Mouse (Mus musculus) bone marrow, adult 2 months (tissue): Measurements from ENCODE around the gene Borcs5.

ENCODE experiments used
- CTCF ChIP-seq: fragments of 200-500 bp; IDR thresholded peaks from 2 replicates; pipeline ENCODE4 v1.5.1; 2011; ENCODE audit warnings: low read length, control low read depth; ENCODE audit not compliant: control insufficient read depth, insufficient read depth
- POLR2A ChIP-seq: fragments of 200-500 bp; IDR thresholded peaks from 2 replicates; pipeline ENCODE4 v1.6.1; 2011; ENCODE audit warnings: low read depth, mild to moderate bottlenecking, control low read depth, low read length, borderline replicate concordance; ENCODE audit not compliant: control insufficient read depth

DNA sequence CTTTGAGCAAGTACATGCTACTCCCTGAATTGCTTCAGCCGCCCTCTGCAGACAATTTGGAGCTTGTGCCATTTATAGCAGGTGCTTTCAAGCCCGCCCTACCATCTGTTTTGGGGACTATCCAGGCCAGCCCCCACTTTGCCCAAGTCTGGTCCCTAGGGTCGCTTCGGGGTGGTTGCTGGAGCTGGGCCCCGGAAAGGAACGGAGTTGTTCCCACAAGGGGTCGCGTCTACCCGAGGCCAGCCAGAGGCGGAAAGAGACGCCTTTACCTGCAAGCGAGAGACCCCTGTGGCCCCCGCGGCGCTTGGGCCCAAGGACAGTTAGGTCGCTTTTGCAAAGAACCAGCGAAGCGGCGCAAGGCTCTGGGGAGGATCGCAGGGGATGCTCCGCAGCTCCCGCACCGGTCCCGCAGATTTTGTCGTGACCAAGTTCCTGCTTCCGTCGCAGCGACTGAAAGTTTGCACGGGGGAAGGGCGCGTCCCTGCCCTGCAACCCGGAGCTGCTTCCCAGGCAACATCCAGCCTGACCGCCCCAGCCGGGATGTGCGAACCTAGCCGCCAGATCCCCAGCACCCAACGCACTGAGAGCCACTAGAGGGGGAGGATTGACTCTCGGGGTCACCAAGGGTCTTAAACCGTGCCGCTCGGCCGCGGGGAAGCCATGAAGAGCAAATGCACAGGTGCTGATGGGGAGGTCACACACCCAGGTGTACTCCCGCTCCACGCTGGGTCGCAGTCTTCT lies 7.2 kb upstream of the Borcs5 start, which contains the start of gene Mansc1:
- TF ChIP-seq POLR2A (no peak), CTCF (no peak)
